Mouse (Mus musculus) intestine, embryonic 16.5 days (tissue): ENCODE results near the gene Gtdc1. TPM values are rescaled to one million over a fixed set of nuclear protein-coding genes. Genes with fewer than 3 reads are reported as not detected.
A peak's percentile ranks its signal among the peaks of the same experiment; 100 is the strongest.

Experiments used
- ATAC-seq: fragments of 200-750 bp; cut with Nextera tagmentation; 2 replicates; pipeline ENCODE4 v1.8.0; 2017; ENCODE audit warnings: moderate TSS enrichment, moderate library complexity
- H3K27ac ChIP-seq: fragments of 300-500 bp; sonication (generic); 2 replicates; pipeline ENCODE4 v1.5.1; 2014; ENCODE audit warnings: mild to moderate bottlenecking, low read length
- H3K27me3 ChIP-seq: fragments of 300-500 bp; sonication (generic); replicated peaks from 2 replicates; pipeline ENCODE4 v1.6.1; 2014; ENCODE audit warnings: low read length, control low read depth, mixed read lengths; ENCODE audit not compliant: control insufficient read depth, insufficient read depth
- H3K36me3 ChIP-seq: fragments of 300-500 bp; sonication (generic); 2 replicates; pipeline ENCODE4 v1.6.1; 2014; ENCODE audit warnings: low read length, control low read depth; ENCODE audit not compliant: control insufficient read depth, insufficient read depth
- H3K4me1 ChIP-seq: fragments of 300-500 bp; sonication (generic); 2 replicates; pipeline ENCODE4 v1.6.1; 2014; ENCODE audit warnings: low read length, control low read depth, mixed read lengths; ENCODE audit not compliant: control insufficient read depth, insufficient read depth
- H3K4me2 ChIP-seq: fragments of 300-500 bp; sonication (generic); 2 replicates; pipeline ENCODE4 v1.6.1; 2014; ENCODE audit warnings: low read depth, low read length, control low read depth
- H3K4me3 ChIP-seq: fragments of 300-500 bp; sonication (generic); 2 replicates; pipeline ENCODE4 v1.5.1; 2014; ENCODE audit warnings: mild to moderate bottlenecking, low read length
- H3K9ac ChIP-seq: fragments of 300-500 bp; sonication (generic); 2 replicates; pipeline ENCODE4 v1.6.1; 2014; ENCODE audit warnings: low read depth, low read length
- H3K9me3 ChIP-seq: fragments of 300-500 bp; sonication (generic); 2 replicates; pipeline ENCODE4 v1.6.1; 2016; ENCODE audit warnings: low read length, control low read depth; ENCODE audit not compliant: control insufficient read depth
- WGBS: fragments of 180-500 bp; shearing (Covaris S2); extraction: QIAGEN DNeasy Blood & Tissue Kit; methylation state at CpG from one replicate; pipeline ENCODE4 v1.1.7; 2014; 5-methylcytosine and 5-hydroxymethylcytosine counted together
- polyA plus RNA-seq: library from polyadenylated mRNA; unstranded; fragments of >200 nt; fragmentation: Nextera tagmentation; extraction: Ambion mirVana; gene quantifications from 2 replicates; pipeline ENCODE4 v1.2.1, GENCODE M21; 2015

Gtdc1 gene
- polyA plus RNA-seq, 1 experiment from 2014 or later = 6.6 TPM

GRCm38 (mm10) chr2:44564776-44565692 lies 362.4 kb downstream of the Gtdc1 start:
- H3K4me3 ChIP-seq = no peak overlapping the region
- H3K36me3 ChIP-seq = no peaks in the 10 kb centered on the region
- H3K4me2 ChIP-seq = no peak overlapping the region
- no peak for ATAC-seq
- WGBS = 90% methylated on average over 16 of the region's 16 CpGs
- H3K4me1 ChIP-seq = 0 out of 2 replicates have a peak, but pooled peaks cover 6% of the 10 kb centered on the region
- H3K9me3 ChIP-seq = no peaks in the 10 kb centered on the region
- no peak overlapping the region for H3K27ac ChIP-seq
- no peaks in the 10 kb centered on the region for H3K27me3 ChIP-seq
- H3K9ac ChIP-seq = no peak overlapping the region

GRCm38 (mm10) chr2:44561789-44562188 lies 365.7 kb downstream of the Gtdc1 start:
- H3K4me3 ChIP-seq = no peak overlapping the region
- no peak for ATAC-seq
- no peaks in the 10 kb centered on the region for H3K36me3 ChIP-seq
- no peaks in the 10 kb centered on the region for H3K27me3 ChIP-seq
- no peak overlapping the region for H3K9ac ChIP-seq
- WGBS = 92% methylated on average over 4 of the region's 4 CpGs
- no peaks in the 10 kb centered on the region for H3K9me3 ChIP-seq
- H3K27ac ChIP-seq = no peak overlapping the region
- no peak overlapping the region for H3K4me2 ChIP-seq
- peaks cover 10% of the 10 kb centered on the region for H3K4me1 ChIP-seq

- Histone ChIP-seq H3K27me3 (no peaks in the 10 kb centered on the region), H3K4me1 (peaks cover 10% of the 10 kb centered on the region), H3K9me3 (no peaks in the 10 kb centered on the region), H3K36me3 (no peaks in the 10 kb centered on the region), H3K4me2 (no peak overlapping the region), H3K27ac (peak overlapping the region; percentile 65), H3K9ac (no peak overlapping the region), H3K4me3 (no peak overlapping the region)
- peak; percentile 63 for ATAC-seq
- WGBS = 47% methylated on average over 6 of the region's 6 CpGs
Observed at GRCm38 (mm10) chr2:44559242-44559944, 368.1 kb downstream of the Gtdc1 start.

GRCm38 (mm10) chr2:44557669-44558281 lies 369.7 kb downstream of the Gtdc1 start:
- Histone ChIP-seq H3K4me3 (peak overlapping the region; percentile 19), H3K36me3 (no peaks in the 10 kb centered on the region), H3K9me3 (no peaks in the 10 kb centered on the region), H3K27ac (peak overlapping the region; percentile 91), H3K9ac (peak overlapping the region; percentile 49), H3K27me3 (no peaks in the 10 kb centered on the region), H3K4me1 (peaks cover 10% of the 10 kb centered on the region), H3K4me2 (peak overlapping the region; percentile 29; the same call in 1 of the 2 replicates)
- ATAC-seq = no peak
- 52% methylated on average over 12 of the region's 12 CpGs for WGBS

- peak overlapping the region; percentile 92 for H3K4me2 ChIP-seq
- H3K9me3 ChIP-seq = no peaks in the 10 kb centered on the region
- peak; percentile 50 for ATAC-seq
- H3K9ac ChIP-seq = peak overlapping the region; percentile 73
- peak overlapping the region; percentile 91 for H3K27ac ChIP-seq
- no peaks in the 10 kb centered on the region for H3K36me3 ChIP-seq
- no peaks in the 10 kb centered on the region for H3K27me3 ChIP-seq
- peaks cover 10% of the 10 kb centered on the region for H3K4me1 ChIP-seq
- peak overlapping the region; percentile 48 for H3K4me3 ChIP-seq
- WGBS = 3% methylated on average over 42 of the region's 42 CpGs
Observed at GRCm38 (mm10) chr2:44556861-44557592, 370.4 kb downstream of the Gtdc1 start.

- WGBS = 41% methylated on average over 3 of the region's 3 CpGs
- H3K4me2 ChIP-seq = no peak overlapping the region
- no peak overlapping the region for H3K4me3 ChIP-seq
- H3K4me1 ChIP-seq = peaks cover 5% of the 10 kb centered on the region
- H3K27ac ChIP-seq = no peak overlapping the region
- H3K27me3 ChIP-seq = no peaks in the 10 kb centered on the region
- peak; percentile 18; the same call in 1 of the 2 replicates for ATAC-seq
- H3K9ac ChIP-seq = no peak overlapping the region
- no peaks in the 10 kb centered on the region for H3K36me3 ChIP-seq
- H3K9me3 ChIP-seq = no peaks in the 10 kb centered on the region
Observed at GRCm38 (mm10) chr2:44554716-44555115, 372.7 kb downstream of the Gtdc1 start.

GRCm38 (mm10) chr2:44549311-44549710 lies 378.1 kb downstream of the Gtdc1 start:
- H3K27me3 ChIP-seq = no peaks in the 10 kb centered on the region
- no peaks in the 10 kb centered on the region for H3K4me1 ChIP-seq
- no peaks in the 10 kb centered on the region for H3K9me3 ChIP-seq
- ATAC-seq = no peak
- 75% methylated on average over 6 of the region's 6 CpGs for WGBS
- no peaks in the 10 kb centered on the region for H3K36me3 ChIP-seq
- no peak overlapping the region for H3K27ac ChIP-seq
- H3K9ac ChIP-seq = no peak overlapping the region
- H3K4me3 ChIP-seq = no peak overlapping the region
- H3K4me2 ChIP-seq = no peak overlapping the region

GRCm38 (mm10) chr2:44542775-44543174 lies 384.7 kb downstream of the Gtdc1 start:
- no peak for ATAC-seq
- H3K27me3 ChIP-seq = no peaks in the 10 kb centered on the region
- no peak overlapping the region for H3K4me3 ChIP-seq
- H3K4me2 ChIP-seq = no peak overlapping the region
- H3K9ac ChIP-seq = no peak overlapping the region
- H3K36me3 ChIP-seq = no peaks in the 10 kb centered on the region
- no peaks in the 10 kb centered on the region for H3K9me3 ChIP-seq
- no peak overlapping the region for H3K27ac ChIP-seq
- no peaks in the 10 kb centered on the region for H3K4me1 ChIP-seq

GRCm38 (mm10) chr2:44541726-44542125 lies 385.7 kb downstream of the Gtdc1 start:
- no peaks in the 10 kb centered on the region for H3K36me3 ChIP-seq
- no peaks in the 10 kb centered on the region for H3K27me3 ChIP-seq
- no peak overlapping the region for H3K4me2 ChIP-seq
- 86% methylated on average over 6 of the region's 6 CpGs for WGBS
- ATAC-seq = no peak
- H3K4me3 ChIP-seq = no peak overlapping the region
- H3K27ac ChIP-seq = no peak overlapping the region
- no peaks in the 10 kb centered on the region for H3K4me1 ChIP-seq
- H3K9ac ChIP-seq = no peak overlapping the region
- H3K9me3 ChIP-seq = no peaks in the 10 kb centered on the region
